Mouse (Mus musculus): ENCODE results near the gene Hspa12b. TPM values are rescaled to one million over a fixed set of nuclear protein-coding genes. Genes with fewer than 3 reads are reported as not detected.

The Hspa12b gene
- polyA plus RNA-seq, 1 experiment from 2014 or later, result 16.9 TPM

DNA sequence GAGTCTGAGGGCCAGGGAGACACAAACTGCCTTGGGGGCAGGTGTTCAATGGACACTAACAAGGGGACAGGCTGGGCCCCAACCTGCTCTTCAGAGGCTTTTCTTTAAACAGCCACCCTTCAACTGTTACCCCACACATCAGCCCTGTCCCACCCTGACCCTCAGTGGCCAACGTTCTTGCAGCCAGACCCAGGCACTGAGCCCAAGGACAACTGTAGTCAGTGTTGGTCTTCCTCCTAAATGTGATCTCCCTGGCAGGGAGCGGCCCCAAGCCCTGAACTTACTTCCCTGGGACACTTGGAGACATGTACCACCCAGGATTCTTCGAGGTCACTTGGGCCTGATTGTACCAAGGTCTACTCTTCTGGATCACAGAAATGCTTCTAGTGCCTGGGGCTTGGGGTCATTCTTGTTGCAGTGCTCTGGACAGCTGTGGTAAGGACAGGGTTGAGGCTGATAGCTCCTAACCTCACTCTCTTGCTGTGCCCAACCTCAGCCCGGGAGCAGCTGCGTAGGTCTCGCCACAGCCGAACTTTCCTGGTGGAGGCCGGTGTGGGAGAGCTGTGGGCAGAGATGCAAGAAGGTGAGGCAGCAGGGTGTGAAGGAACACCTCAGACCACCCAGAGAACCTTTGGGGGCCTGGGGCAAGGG is 14.4 kb downstream of the Hspa12b start:
- H3K9ac ChIP-seq, result no peak overlapping the region
- no peaks in the 10 kb centered on the region for H3K9me3 ChIP-seq
- peaks cover 21% of the 10 kb centered on the region for H3K36me3 ChIP-seq
- H3K27me3 ChIP-seq (replicated peaks), result no peaks in the 10 kb centered on the region
- H3K27ac ChIP-seq, result no peak overlapping the region
- WGBS, result 79% methylated on average over 8 of the region's 8 CpGs
- 0 out of 2 replicates have a peak, but pooled peaks cover 4% of the 10 kb centered on the region for H3K4me1 ChIP-seq
- no peak overlapping the region for H3K4me3 ChIP-seq (replicated peaks)
- no peak overlapping the region for H3K4me2 ChIP-seq
- ATAC-seq (ENCODE audit: insufficient read depth, low FRiP score, low read depth), result no peak

DNA sequence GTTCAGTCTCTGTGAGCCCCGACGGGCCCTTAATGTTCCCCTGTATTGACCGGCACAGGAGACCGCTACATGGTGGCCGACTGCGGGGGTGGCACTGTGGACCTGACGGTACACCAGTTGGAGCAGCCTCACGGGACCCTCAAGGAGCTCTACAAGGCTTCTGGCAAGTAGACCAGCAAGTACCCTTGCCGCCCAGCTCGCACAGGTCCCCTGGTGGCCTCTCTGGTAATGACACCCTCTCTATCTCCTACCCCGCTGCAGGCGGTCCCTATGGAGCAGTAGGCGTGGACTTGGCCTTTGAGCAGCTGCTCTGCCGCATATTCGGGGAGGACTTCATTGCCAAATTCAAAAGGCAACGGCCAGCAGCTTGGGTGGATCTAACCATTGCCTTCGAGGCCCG is 15.5 kb downstream of the Hspa12b start:
- H3K4me3 ChIP-seq (replicated peaks), result no peak overlapping the region

DNA sequence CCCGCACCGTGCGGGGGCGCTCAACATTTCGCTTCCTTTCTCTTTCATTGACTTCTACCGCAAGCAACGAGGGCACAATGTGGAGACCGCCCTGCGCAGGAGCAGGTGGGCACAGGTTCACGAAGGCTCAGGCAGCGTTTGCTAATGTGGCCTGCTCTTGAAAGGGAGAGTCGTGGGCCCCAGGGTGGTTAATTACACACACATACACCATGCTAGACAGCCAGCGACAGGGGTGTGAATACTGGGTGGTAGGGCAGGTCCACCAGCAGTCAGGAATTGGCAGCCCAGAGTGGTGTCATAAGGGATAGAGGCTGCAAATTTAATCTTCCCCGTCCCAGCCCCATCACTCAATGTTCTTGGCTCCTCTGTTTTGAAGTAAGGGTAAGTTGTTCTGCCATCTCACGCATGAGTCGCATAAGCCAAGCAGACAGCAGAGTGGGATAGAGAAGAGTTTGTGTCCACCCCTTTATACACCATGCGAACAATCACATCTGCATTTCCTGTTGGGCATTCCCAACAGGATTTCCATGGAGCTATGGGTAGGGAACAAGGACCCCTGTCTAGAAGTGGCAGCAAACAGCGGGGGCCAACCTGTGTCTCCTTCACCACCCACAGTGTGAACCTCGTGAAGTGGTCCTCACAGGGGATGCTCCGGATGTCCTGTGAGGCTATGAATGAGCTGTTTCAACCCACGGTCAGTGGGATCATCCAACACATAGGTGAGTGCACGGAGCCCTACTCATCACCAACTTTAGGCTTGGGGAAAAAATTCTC is 16.1 kb downstream of the Hspa12b start:
- Histone ChIP-seq H3K9ac (no peak overlapping the region), H3K4me2 (0 out of 2 replicates have a peak overlapping the region, but pooled peaks have one; percentile 23), H3K36me3 (peaks cover 15% of the 10 kb centered on the region), H3K27me3 (replicated peaks) (no peaks in the 10 kb centered on the region), H3K4me3 (replicated peaks) (no peak overlapping the region), H3K27ac (no peak overlapping the region), H3K4me1 (0 out of 2 replicates have a peak, but pooled peaks cover 4% of the 10 kb centered on the region), H3K9me3 (no peaks in the 10 kb centered on the region)
- 70% methylated on average over 22 of the region's 22 CpGs for WGBS
- no peak for ATAC-seq (ENCODE audit: insufficient read depth, low FRiP score, low read depth)

More for the DNA sequence above, 15.5 kb downstream of the Hspa12b start:
- H3K4me1 ChIP-seq, result 0 out of 2 replicates have a peak, but pooled peaks cover 4% of the 10 kb centered on the region
- peaks cover 20% of the 10 kb centered on the region for H3K36me3 ChIP-seq
- WGBS, result 30% methylated on average over 18 of the region's 18 CpGs
- no peaks in the 10 kb centered on the region for H3K9me3 ChIP-seq
- no peaks in the 10 kb centered on the region for H3K27me3 ChIP-seq (replicated peaks)
- no peak overlapping the region for H3K9ac ChIP-seq
- 0 out of 2 replicates have a peak overlapping the region, but pooled peaks have one; percentile 23 for H3K4me2 ChIP-seq
- peak; percentile 61; the same call in 1 of the 2 replicates for ATAC-seq (ENCODE audit: insufficient read depth, low FRiP score, low read depth)
- no peak overlapping the region for H3K27ac ChIP-seq

DNA sequence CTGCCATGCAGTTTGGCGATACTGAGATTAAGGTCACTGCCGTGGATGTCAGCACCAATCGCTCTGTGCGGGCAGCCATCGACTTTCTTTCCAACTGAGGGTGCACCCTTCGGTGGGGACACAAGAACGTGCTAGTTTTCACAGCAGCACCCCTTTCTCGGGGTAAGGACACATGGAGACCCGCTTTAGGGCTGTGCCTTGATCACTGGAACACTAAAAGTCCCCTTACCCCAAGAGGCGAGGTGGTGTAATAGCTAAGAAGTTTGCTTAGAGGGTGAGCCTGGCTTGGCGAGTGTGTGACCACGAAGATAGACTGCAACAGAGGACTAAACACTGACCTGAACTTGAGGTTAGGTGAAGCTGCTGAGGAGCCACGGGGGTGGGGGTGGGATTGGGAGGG is 18.0 kb downstream of the Hspa12b start:
- WGBS, result 57% methylated on average over 13 of the region's 13 CpGs
- H3K9ac ChIP-seq, result no peak overlapping the region
- H3K4me2 ChIP-seq, result no peak overlapping the region
- 0 out of 2 replicates have a peak, but pooled peaks cover 4% of the 10 kb centered on the region for H3K4me1 ChIP-seq
- H3K36me3 ChIP-seq, result peaks cover 23% of the 10 kb centered on the region
- no peak overlapping the region for H3K27ac ChIP-seq
- no peaks in the 10 kb centered on the region for H3K27me3 ChIP-seq (replicated peaks)
- no peak for ATAC-seq (ENCODE audit: insufficient read depth, low FRiP score, low read depth)
- no peaks in the 10 kb centered on the region for H3K9me3 ChIP-seq
- H3K4me3 ChIP-seq (replicated peaks), result no peak overlapping the region

DNA sequence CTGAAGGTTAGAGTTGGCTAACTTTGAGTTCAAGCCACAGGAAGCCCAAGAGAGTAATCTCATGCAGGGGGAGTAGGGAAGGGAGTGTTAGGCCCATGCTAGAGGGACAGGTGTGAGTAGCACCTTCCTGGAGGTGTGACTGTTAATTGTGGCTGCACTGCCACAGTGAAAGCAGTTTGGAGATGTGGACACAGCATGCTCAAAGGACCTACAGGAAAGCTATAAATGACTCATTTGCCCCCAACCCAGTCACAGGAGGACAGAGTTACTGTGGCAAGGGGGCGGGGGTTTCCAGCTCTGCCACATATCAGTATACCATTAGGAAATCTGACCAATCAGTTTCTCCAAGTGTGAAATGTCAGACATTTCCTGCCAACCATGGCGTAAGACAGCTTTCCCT is 18.5 kb downstream of the Hspa12b start:
- no peak overlapping the region for H3K9ac ChIP-seq
- H3K4me2 ChIP-seq, result no peak overlapping the region
- H3K27ac ChIP-seq, result no peak overlapping the region
- no peaks in the 10 kb centered on the region for H3K27me3 ChIP-seq (replicated peaks)
- 0 out of 2 replicates have a peak, but pooled peaks cover 4% of the 10 kb centered on the region for H3K4me1 ChIP-seq
- H3K4me3 ChIP-seq (replicated peaks), result no peak overlapping the region
- WGBS, result 81% methylated on average over 2 of the region's 2 CpGs
- no peaks in the 10 kb centered on the region for H3K9me3 ChIP-seq
- peaks cover 23% of the 10 kb centered on the region for H3K36me3 ChIP-seq
- ATAC-seq (ENCODE audit: insufficient read depth, low FRiP score, low read depth), result no peak

DNA sequence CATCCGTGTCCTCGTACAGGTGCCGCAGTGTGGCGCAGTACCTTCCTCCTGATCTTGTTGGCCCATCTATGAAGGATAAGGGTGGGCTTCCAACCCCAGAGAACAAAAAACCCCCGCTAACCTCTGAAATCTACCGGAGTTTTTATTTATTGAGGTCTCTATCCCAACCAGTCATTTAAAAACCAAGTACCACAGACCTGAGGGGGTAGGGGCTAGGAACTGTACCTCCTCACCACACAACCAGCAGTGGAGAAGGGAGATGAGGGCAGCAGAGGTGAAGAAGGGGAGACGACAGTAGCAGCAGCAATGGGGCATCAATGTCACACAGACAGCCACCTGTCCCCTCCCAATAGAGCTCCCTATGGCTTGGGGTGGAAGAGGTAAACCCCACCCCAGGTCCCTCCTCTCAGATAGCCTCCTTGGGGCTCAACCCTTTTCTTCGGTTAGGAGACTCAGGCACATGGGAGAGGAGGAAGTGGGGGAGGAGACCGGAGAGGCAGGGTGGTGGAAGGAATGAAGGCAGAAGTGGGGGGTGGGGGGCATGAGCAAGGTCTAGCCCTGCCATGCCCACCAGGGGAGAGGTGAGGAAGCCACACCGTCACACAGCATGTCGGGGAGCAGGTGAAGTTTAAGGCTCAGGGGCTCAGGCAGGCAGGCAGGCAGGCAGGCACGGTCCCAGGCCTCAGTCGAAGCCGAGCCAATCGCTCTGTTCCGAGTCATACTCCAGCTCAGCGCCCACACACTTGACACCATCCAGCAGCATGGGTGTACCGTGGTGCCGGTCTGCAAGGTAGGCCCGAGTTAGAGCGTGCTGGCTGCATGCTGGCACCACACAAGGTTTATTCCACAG is 19.3 kb downstream of the Hspa12b start:
- no peaks in the 10 kb centered on the region for H3K27me3 ChIP-seq (replicated peaks)
- H3K9ac ChIP-seq, result no peak overlapping the region
- H3K4me2 ChIP-seq, result no peak overlapping the region
- H3K4me1 ChIP-seq, result 0 out of 2 replicates have a peak, but pooled peaks cover 4% of the 10 kb centered on the region
- H3K36me3 ChIP-seq, result peaks cover 26% of the 10 kb centered on the region
- no peak overlapping the region for H3K4me3 ChIP-seq (replicated peaks)
- H3K27ac ChIP-seq, result no peak overlapping the region
- 79% methylated on average over 21 of the region's 21 CpGs for WGBS
- H3K9me3 ChIP-seq, result no peaks in the 10 kb centered on the region
- ATAC-seq (ENCODE audit: insufficient read depth, low FRiP score, low read depth), result no peak

DNA sequence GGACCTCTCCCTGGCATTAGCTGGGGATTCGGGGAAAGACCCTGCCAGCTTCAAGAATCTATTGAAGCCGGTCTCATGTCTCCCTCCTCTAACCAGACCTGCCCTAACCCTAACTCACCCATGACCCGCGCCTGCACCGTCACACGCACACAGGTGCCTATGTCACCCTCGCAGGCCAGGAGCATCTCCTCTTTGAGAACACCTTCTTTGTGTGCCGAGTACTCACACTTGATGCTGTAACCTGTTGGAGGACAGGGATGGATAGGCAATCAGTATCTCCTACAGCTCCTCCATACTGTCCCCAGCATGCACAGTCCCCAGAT is 19.9 kb downstream of the Hspa12b start:
- WGBS, result 89% methylated on average over 8 of the region's 8 CpGs
- peaks cover 26% of the 10 kb centered on the region for H3K36me3 ChIP-seq
- H3K4me2 ChIP-seq, result no peak overlapping the region
- 0 out of 2 replicates have a peak, but pooled peaks cover 4% of the 10 kb centered on the region for H3K4me1 ChIP-seq
- H3K27ac ChIP-seq, result no peak overlapping the region
- no peak for ATAC-seq (ENCODE audit: insufficient read depth, low FRiP score, low read depth)
- H3K4me3 ChIP-seq (replicated peaks), result no peak overlapping the region
- H3K9ac ChIP-seq, result no peak overlapping the region
- no peaks in the 10 kb centered on the region for H3K27me3 ChIP-seq (replicated peaks)
- H3K9me3 ChIP-seq, result no peaks in the 10 kb centered on the region

DNA sequence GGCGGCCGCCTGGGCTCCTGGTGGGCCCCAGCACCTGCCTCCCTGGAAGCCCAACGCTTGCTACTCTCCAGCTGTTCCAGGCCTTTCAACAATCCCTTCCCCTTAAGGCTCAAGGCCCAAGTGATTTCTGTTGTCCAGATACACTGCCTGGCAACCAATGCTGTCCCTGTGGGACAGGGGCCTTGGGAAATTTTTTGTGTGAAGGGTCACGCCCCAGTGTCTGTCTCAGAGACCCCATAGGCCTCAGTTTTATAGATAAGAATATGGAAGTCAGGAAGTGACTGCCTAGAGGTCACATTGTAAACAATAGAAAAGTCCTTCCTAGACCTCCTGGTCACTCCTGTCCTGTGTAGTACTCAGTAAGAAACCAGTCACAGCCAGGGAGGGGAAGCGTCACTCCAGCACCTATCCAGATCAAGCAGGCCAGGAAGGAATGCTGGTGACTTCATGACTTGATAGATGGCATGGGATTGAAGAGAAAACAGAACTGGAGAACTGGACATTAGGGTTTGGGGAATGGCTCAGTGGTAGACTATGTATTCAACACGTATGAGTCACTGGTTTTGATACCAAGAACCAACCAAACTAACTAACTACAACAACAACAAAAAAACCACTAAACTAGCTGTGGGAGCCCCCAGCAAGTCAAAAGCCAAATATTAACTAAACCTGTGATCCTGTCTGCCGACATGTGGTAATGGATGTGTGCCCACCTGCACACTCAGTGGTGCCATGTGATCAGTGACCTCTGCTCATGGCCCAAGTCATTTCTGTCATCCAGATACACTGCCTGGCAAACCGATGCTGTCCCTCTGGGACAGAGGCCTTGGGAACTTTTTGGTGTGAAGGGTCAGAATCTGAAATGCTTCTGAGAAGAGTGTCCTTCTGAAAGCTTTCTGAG is 21.5 kb downstream of the Hspa12b start:
- peaks cover 23% of the 10 kb centered on the region for H3K36me3 ChIP-seq
- no peak overlapping the region for H3K4me3 ChIP-seq (replicated peaks)
- no peak for ATAC-seq (ENCODE audit: insufficient read depth, low FRiP score, low read depth)
- H3K4me2 ChIP-seq, result no peak overlapping the region
- no peaks in the 10 kb centered on the region for H3K27me3 ChIP-seq (replicated peaks)
- 83% methylated on average over 8 of the region's 8 CpGs for WGBS
- no peak overlapping the region for H3K9ac ChIP-seq
- no peaks in the 10 kb centered on the region for H3K9me3 ChIP-seq
- H3K27ac ChIP-seq, result no peak overlapping the region
- no peaks in the 10 kb centered on the region for H3K4me1 ChIP-seq

DNA sequence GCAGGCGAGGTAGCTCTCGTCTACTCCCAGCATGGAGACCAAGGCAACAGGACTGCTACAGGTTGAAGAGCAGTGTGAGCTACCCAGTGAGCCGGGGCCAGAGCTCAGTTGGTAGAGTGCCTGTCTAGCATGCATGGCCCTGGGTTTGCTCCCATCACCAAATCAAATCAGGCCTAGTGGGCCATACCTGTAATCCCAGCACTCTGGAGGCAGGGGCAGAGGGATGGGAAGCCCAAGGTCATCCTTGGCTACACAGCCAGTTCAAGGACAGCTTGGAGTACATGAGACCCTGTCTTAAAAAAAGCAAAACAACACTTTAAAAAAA is 22.1 kb downstream of the Hspa12b start:
- Histone ChIP-seq H3K9ac (no peak overlapping the region), H3K4me2 (no peak overlapping the region), H3K27me3 (replicated peaks) (no peaks in the 10 kb centered on the region), H3K27ac (no peak overlapping the region), H3K36me3 (peaks cover 22% of the 10 kb centered on the region), H3K4me1 (no peaks in the 10 kb centered on the region), H3K9me3 (no peaks in the 10 kb centered on the region), H3K4me3 (replicated peaks) (no peak overlapping the region)
- ATAC-seq (ENCODE audit: insufficient read depth, low FRiP score, low read depth), result no peak
- WGBS, result 95% methylated on average over 3 of the region's 3 CpGs

DNA sequence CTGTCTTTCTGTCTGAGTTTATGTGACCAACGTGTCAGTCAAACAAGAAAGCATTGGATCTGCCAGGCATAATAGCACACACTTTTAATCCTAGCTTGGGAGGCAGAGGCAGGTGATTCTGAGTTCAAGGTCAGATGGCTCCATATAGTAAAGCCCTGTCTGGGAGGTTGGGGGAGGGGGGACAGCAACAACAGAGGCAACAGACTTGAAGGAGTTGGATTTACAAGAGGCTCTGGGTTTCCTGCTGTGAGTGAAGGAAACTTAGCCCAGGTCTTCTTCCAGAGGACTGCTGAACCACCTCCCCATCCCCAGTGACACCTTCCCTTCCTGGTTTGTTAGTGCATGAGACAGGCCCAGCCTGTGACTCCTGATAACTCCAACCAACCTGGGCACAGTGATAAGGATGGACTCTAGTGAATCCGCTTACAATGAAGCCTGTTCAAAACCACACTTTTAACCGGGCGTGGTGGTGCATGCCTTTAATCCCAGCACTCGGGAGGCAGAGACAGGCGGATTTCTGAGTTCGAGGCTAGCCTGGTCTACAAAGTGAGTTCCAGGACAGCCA is 25.2 kb downstream of the Hspa12b start:
- no peak overlapping the region for H3K27ac ChIP-seq
- no peak overlapping the region for H3K4me2 ChIP-seq
- no peak overlapping the region for H3K9ac ChIP-seq
- no peaks in the 10 kb centered on the region for H3K4me1 ChIP-seq
- ATAC-seq (ENCODE audit: insufficient read depth, low FRiP score, low read depth), result peak; percentile 71; the same call in 1 of the 2 replicates
- no peaks in the 10 kb centered on the region for H3K27me3 ChIP-seq (replicated peaks)
- WGBS, result 85% methylated on average over 7 of the region's 7 CpGs
- no peaks in the 10 kb centered on the region for H3K9me3 ChIP-seq
- peaks cover 21% of the 10 kb centered on the region; the same call in 1 of the 2 replicates for H3K36me3 ChIP-seq
- H3K4me3 ChIP-seq (replicated peaks), result no peak overlapping the region

DNA sequence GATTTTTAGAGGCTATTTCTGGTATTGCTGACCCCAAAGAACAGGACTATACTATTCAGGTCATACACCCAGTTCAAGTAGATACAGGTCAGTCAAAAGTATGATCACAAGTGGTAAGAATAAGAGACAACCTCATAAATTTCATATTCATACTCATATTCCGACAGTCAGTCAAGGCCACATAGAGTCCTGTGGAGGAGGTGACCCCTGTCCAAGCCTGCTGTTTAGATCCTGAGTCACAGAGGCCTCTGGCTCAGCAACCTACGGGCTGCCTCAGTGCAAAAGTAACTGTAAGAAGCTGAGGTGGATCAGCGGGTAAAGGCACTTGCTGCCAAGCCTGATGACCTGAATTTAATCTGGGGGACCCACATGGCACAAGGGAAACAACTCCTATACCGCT is 27.0 kb downstream of the Hspa12b start:
- Histone ChIP-seq H3K36me3 (peaks cover 12% of the 10 kb centered on the region; the same call in 1 of the 2 replicates), H3K9me3 (no peaks in the 10 kb centered on the region), H3K4me2 (no peak overlapping the region), H3K27ac (no peak overlapping the region), H3K4me3 (replicated peaks) (no peak overlapping the region), H3K9ac (no peak overlapping the region), H3K4me1 (0 out of 2 replicates have a peak, but pooled peaks cover 7% of the 10 kb centered on the region), H3K27me3 (replicated peaks) (no peaks in the 10 kb centered on the region)
- ATAC-seq (ENCODE audit: insufficient read depth, low FRiP score, low read depth), result no peak
- 90% methylated on average over 4 of the region's 4 CpGs for WGBS
